Mouse (Mus musculus) lung, adult 2 months (tissue): ENCODE measurements around the gene E130309D02Rik.

Experiments used
- CTCF ChIP-seq: fragments of 200-500 bp; IDR thresholded peaks from 2 replicates; pipeline ENCODE4 v1.5.1; 2011; ENCODE audit warnings: mild to moderate bottlenecking, low read length, control low read depth; ENCODE audit not compliant: insufficient read depth
- POLR2A ChIP-seq: fragments of 200-500 bp; IDR thresholded peaks from 2 replicates; pipeline ENCODE4 v1.6.1; 2011; ENCODE audit warnings: low read depth, mild to moderate bottlenecking, control low read depth, low read length, borderline replicate concordance; ENCODE audit errors: extremely low read depth

- TF ChIP-seq CTCF = no peak
- TF ChIP-seq POLR2A = no peak
Observed at GRCm38 (mm10) chr5:143270151-143270519, 45.0 kb downstream of the E130309D02Rik start.
